ENCODE assay signal across 10 mouse cellular contexts in the genomic region with DNA sequence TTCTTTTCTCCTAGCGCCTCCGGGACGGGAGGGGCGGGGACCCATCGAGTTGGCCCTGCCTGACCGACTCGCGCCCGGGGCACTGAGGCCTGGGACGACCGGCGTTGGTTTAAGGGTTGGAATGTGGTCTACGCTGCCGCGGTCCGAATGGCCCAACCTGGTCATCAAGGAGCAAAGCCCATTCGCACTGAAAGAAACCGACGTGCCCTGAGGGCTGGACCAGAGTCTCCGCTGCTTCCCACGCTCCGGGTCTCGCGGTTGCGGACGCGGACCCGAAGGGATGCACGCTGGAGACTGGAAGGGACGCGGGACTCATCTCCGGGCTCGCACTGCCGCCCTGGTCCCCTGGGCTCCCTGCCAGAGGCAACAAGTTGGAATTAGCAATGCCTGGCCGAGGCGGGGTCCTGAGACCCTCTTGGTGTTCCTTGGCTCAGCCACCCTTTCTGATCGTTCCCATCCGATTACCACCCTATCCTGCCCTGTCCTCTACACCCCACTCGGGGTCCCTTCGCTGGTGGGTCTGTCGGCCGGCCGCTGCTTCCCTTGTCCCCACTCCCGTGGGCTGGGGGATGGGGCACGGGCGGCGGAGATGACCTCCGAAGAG. TPM values are rescaled to one million over a fixed set of nuclear protein-coding genes. Genes with fewer than 3 reads are reported as not detected.
A peak's percentile ranks its signal among the peaks of the same experiment; 100 is the strongest.
DNase-seq lines count a peak whose midpoint lies in the region; ATAC-seq and TF ChIP-seq lines count a peak whose summit lies in the region.
"Had no signal": no experiment of that assay in that cellular context is flagged by ENCODE, and none has a peak within 500 bp of the region (broad histone marks: within the 10 kb centered on the region; RNA-seq: fewer than 3 reads in every experiment).

No protein-coding gene starts in this region.

- TF ChIP-seq EP300 in heart, adult 2 months (IDR thresholded peaks at IDR 0.05; ENCODE audit: insufficient read depth, low read depth, low read length), result no peak
- no peak for TF ChIP-seq EP300 in heart, postnatal 0 days (IDR thresholded peaks at IDR 0.05; ENCODE audit: low read depth)

- no peaks in the 10 kb centered on the region for H3K9me3 ChIP-seq in heart, embryonic 12.5 days (replicated peaks)
- no peaks in the 10 kb centered on the region for H3K9me3 ChIP-seq in heart, postnatal 0 days (replicated peaks; ENCODE audit: control insufficient read depth, low read length)
- H3K9me3 ChIP-seq in midbrain, embryonic 12.5 days, result no peaks in the 10 kb centered on the region

- H3K4me2 ChIP-seq in heart, embryonic 12.5 days, result peak overlapping the region; percentile 49
- H3K4me2 ChIP-seq in heart, postnatal 0 days (ENCODE audit: low read depth, low read length), result peak overlapping the region; percentile 14; the same call in 1 of the 2 replicates
- H3K4me2 ChIP-seq in midbrain, embryonic 12.5 days (replicated peaks), result peak overlapping the region; percentile 56

- TF ChIP-seq CTCF in heart, adult 2 months (IDR thresholded peaks at IDR 0.05), result no peak
- no peak for TF ChIP-seq CTCF in heart, postnatal 0 days (IDR thresholded peaks at IDR 0.05; ENCODE audit: low read depth)

- intact Hi-C loops in heart, adult 2 months (cut with DNase I), result no loop called here

- no peak for TF ChIP-seq POLR2A in heart, adult 2 months (IDR thresholded peaks at IDR 0.05; ENCODE audit: insufficient read depth, low read depth, low read length)

- no peaks in the 10 kb centered on the region for H3K79me2 ChIP-seq in heart, adult 2 months (replicated peaks; ENCODE audit: control insufficient read depth, insufficient read depth, low read length)

- H3K27me3 ChIP-seq in heart, embryonic 12.5 days (replicated peaks), result peaks cover 100% of the 10 kb centered on the region
- H3K27me3 ChIP-seq in heart, adult 2 months (ENCODE audit: control insufficient read depth, insufficient read depth, low read length), result peaks cover 52% of the 10 kb centered on the region
- peaks cover 99% of the 10 kb centered on the region for H3K27me3 ChIP-seq in heart, postnatal 0 days (ENCODE audit: control insufficient read depth, insufficient read depth, low read length)
- H3K27me3 ChIP-seq in midbrain, embryonic 12.5 days, result peaks cover 99% of the 10 kb centered on the region

- H3K27ac ChIP-seq in heart, embryonic 12.5 days (ENCODE audit: poor library complexity, severe bottlenecking), result no peak overlapping the region
- H3K27ac ChIP-seq in heart, adult 2 months, result no peak overlapping the region
- H3K27ac ChIP-seq in heart, postnatal 0 days (ENCODE audit: low read depth), result no peak overlapping the region
- H3K27ac ChIP-seq in midbrain, embryonic 12.5 days (replicated peaks), result peak overlapping the region; percentile 59

- H3K9ac ChIP-seq in heart, embryonic 12.5 days, result no peak overlapping the region
- no peak overlapping the region for H3K9ac ChIP-seq in heart, adult 2 months (ENCODE audit: low read depth, low read length)
- H3K9ac ChIP-seq in heart, postnatal 0 days (replicated peaks; ENCODE audit: low read depth, low read length), result no peak overlapping the region
- H3K9ac ChIP-seq in midbrain, embryonic 12.5 days (replicated peaks), result peak overlapping the region; percentile 49

- peaks cover 34% of the 10 kb centered on the region for H3K4me1 ChIP-seq in heart, embryonic 12.5 days (replicated peaks)
- no peaks in the 10 kb centered on the region for H3K4me1 ChIP-seq in heart, adult 2 months (ENCODE audit: control insufficient read depth, insufficient read depth, low read length)
- H3K4me1 ChIP-seq in heart, postnatal 0 days (ENCODE audit: control insufficient read depth, insufficient read depth), result 0 out of 2 replicates have a peak, but pooled peaks cover 4% of the 10 kb centered on the region
- H3K4me1 ChIP-seq in midbrain, embryonic 12.5 days, result peaks cover 50% of the 10 kb centered on the region

- DNase-seq in heart, adult 2 months, result no peak
- DNase-seq in Muller cell, postnatal 12 days (ENCODE audit: inconsistent ontology term), result peak; percentile 42
- DNase-seq in heart, postnatal 0 days (ENCODE audit: low spot score), result no peak
- no peak for DNase-seq in adrenal gland, postnatal 25 days
- DNase-seq in natural killer cell, adult 2 months (ENCODE audit: low spot score in 2 of 2), result no peak
- DNase-seq in layer of hippocampus, postnatal 36 days, result no peak

- ATAC-seq in heart, embryonic 12.5 days (ENCODE audit: insufficient number of reproducible peaks, low FRiP score), result no peak
- no peak for ATAC-seq in heart, postnatal 0 days (ENCODE audit: insufficient read depth, low read depth)
- no peak for ATAC-seq in midbrain, embryonic 12.5 days (ENCODE audit: low FRiP score, low read depth)

- 1% methylated on average over 48 of the region's 48 CpGs for WGBS in heart, embryonic 12.5 days
- WGBS in heart, adult 2 months, result 2% methylated on average over 48 of the region's 48 CpGs
- WGBS in heart, postnatal 0 days, result 1% methylated on average over 46 of the region's 48 CpGs
- under 1% methylated on average over 48 of the region's 48 CpGs for WGBS in midbrain, embryonic 12.5 days

- peak overlapping the region; percentile 25 for H3K4me3 ChIP-seq in heart, embryonic 12.5 days
- no peak overlapping the region for H3K4me3 ChIP-seq in heart, adult 2 months
- H3K4me3 ChIP-seq in heart, postnatal 0 days (ENCODE audit: low read depth, low read length), result peak overlapping the region; percentile 17
- H3K4me3 ChIP-seq in midbrain, embryonic 12.5 days, result peak overlapping the region; percentile 42

- no peaks in the 10 kb centered on the region for H3K36me3 ChIP-seq in heart, embryonic 12.5 days
- no peaks in the 10 kb centered on the region for H3K36me3 ChIP-seq in heart, adult 2 months (ENCODE audit: control insufficient read depth, insufficient read depth, low read length)
- H3K36me3 ChIP-seq in heart, postnatal 0 days (replicated peaks; ENCODE audit: control insufficient read depth, insufficient read depth, low read length), result no peaks in the 10 kb centered on the region
- no peaks in the 10 kb centered on the region for H3K36me3 ChIP-seq in midbrain, embryonic 12.5 days

RNA-seq across cellular contexts. Expression of a gene that starts 3.6 kb away (rescaled TPM):
- polyA plus RNA-seq in heart, embryonic 12.5 days (2016; fragmentation: Nextera tagmentation; extraction: Ambion mirVana), result 0.08 TPM in 1 of 2 replicates, not detected in the other
- not detected for total RNA-seq in heart, adult 2 months (2021)
- polyA plus RNA-seq in heart, adult 2 months (2012; rRNA removed), result not detected in 2 replicates
- total RNA-seq in heart, postnatal 0 days (2014; rRNA removed; ENCODE audit: low replicate concordance), result not detected in 2 replicates
- polyA plus RNA-seq in heart, postnatal 0 days (2015; fragmentation: Nextera tagmentation; extraction: Ambion mirVana), result not detected in 2 replicates
- polyA plus RNA-seq in midbrain, embryonic 12.5 days (2016; fragmentation: Nextera tagmentation; extraction: Ambion mirVana), result 21.0 and 25.5 TPM in 2 replicates
- not detected in 2 replicates for total RNA-seq in adrenal gland, postnatal 25 days (2021)
- under 1 TPM in 1 of 2 experiments, not detected in 1; 0.30 TPM for total RNA-seq in layer of hippocampus, postnatal 36 days (2021)
- total RNA-seq: monocyte, adult 5-6 weeks had no signal
- polyA plus RNA-seq: gonadal fat pad, adult 2 months had no signal

RNA-seq across cellular contexts. Expression of a gene that starts 34.3 kb away (rescaled TPM):
- 38.2 and 38.4 TPM in 2 replicates for polyA plus RNA-seq in heart, embryonic 12.5 days (2016; fragmentation: Nextera tagmentation; extraction: Ambion mirVana)
- total RNA-seq in heart, adult 2 months (2021), result 1 to 10 TPM; 8.7 to 9.0 TPM
- polyA plus RNA-seq in heart, adult 2 months (2012; rRNA removed), result 5.5 and 13.1 TPM in 2 replicates
- 22.0 and 39.8 TPM in 2 replicates for total RNA-seq in heart, postnatal 0 days (2014; rRNA removed; ENCODE audit: low replicate concordance)
- polyA plus RNA-seq in heart, postnatal 0 days (2015; fragmentation: Nextera tagmentation; extraction: Ambion mirVana), result 17.9 and 19.9 TPM in 2 replicates
- polyA plus RNA-seq in midbrain, embryonic 12.5 days (2016; fragmentation: Nextera tagmentation; extraction: Ambion mirVana), result 61.0 and 63.9 TPM in 2 replicates
- 23.6 and 25.7 TPM in 2 replicates for total RNA-seq in adrenal gland, postnatal 25 days (2021)
- total RNA-seq in layer of hippocampus, postnatal 36 days (2021), result 10 to 100 TPM; 19.0 to 23.9 TPM

RNA-seq across cellular contexts. Expression of a gene that starts 51.9 kb away (rescaled TPM):
- 41.2 and 41.8 TPM in 2 replicates for polyA plus RNA-seq in heart, embryonic 12.5 days (2016; fragmentation: Nextera tagmentation; extraction: Ambion mirVana)
- total RNA-seq in heart, adult 2 months (2021), result 10 to 100 TPM; 29.4 to 31.8 TPM
- 27.5 and 39.9 TPM in 2 replicates for polyA plus RNA-seq in heart, adult 2 months (2012; rRNA removed)
- total RNA-seq in heart, postnatal 0 days (2014; rRNA removed; ENCODE audit: low replicate concordance), result 69.3 and 83.2 TPM in 2 replicates
- polyA plus RNA-seq in heart, postnatal 0 days (2015; fragmentation: Nextera tagmentation; extraction: Ambion mirVana), result 12.7 and 14.5 TPM in 2 replicates
- 44.1 and 47.3 TPM in 2 replicates for polyA plus RNA-seq in midbrain, embryonic 12.5 days (2016; fragmentation: Nextera tagmentation; extraction: Ambion mirVana)
- 78.9 and 90.9 TPM in 2 replicates for total RNA-seq in adrenal gland, postnatal 25 days (2021)
- total RNA-seq in layer of hippocampus, postnatal 36 days (2021), result 10 to 100 TPM; 44.8 to 46.3 TPM
